ENCODE assay signal across 8 mouse cellular contexts in the genomic region with DNA sequence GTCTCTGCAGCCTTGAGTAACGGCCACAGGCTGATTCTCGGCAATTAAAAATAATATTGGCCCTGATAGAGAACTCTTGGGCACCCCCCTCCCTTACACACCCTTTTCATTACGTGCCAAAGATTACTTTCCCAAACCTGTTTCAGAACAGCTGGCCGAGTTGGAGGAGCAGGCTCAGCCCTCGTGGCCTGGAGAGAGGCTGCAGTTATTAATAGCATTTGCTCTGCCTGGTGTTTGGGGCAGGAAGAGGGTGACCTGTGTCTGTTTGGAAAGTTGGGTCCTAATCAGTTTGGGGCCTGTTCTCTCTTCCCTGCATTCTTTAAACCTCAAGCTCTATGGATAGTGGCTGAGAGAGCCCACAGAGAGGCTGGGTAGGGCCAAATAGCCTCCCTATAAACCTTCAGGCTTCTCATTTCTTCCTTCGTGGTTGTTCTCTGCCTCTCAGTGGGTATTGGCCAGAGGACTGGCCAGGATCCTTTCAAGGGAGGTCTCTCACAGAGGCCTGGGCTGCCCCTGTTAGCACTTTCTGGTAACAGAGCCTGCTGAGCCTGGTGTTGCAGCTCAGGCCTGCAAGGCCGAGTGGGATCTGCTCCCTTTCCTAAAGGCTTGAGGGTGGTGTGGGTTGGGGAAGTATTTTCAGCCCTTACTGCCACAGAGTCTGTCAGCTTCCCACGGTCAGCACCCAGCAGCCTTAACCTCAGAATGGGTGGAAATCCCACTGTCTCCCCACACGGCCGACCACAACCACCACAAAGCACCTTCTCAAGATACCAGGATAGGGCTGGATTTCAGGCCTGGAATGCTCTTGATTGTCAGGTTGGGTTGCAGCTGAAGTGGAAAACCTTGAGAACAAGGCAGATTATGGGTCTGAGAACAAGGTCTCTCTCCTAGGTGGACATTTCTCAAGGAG.
DNase-seq lines count a peak whose midpoint lies in the region; ATAC-seq and TF ChIP-seq lines count a peak whose summit lies in the region.

No protein-coding gene starts in this region.

- no peaks in the 10 kb centered on the region for H3K36me3 ChIP-seq in forebrain, embryonic 12.5 days (replicated peaks)
- no peaks in the 10 kb centered on the region for H3K36me3 ChIP-seq in limb, embryonic 13.5 days

- H3K9me3 ChIP-seq in forebrain, embryonic 12.5 days = 0 out of 2 replicates have a peak, but pooled peaks cover 3% of the 10 kb centered on the region
- H3K9me3 ChIP-seq in limb, embryonic 13.5 days = no peaks in the 10 kb centered on the region

- TF ChIP-seq CTCF in olfactory bulb, adult 2 months (IDR thresholded peaks at IDR 0.05; ENCODE audit: insufficient read depth, low read depth, low read length) = no peak

- intact Hi-C loops in heart, postnatal 36 days (cut with DNase I) = loop anchor here (2.0 to 5.0 kb wide), 4 partner anchors 31 to 209 kb away; no protein-coding TSS in a partner anchor

- no peak overlapping the region for H3K9ac ChIP-seq in forebrain, embryonic 12.5 days
- 0 out of 2 replicates have a peak overlapping the region, but pooled peaks have one; percentile 32 for H3K9ac ChIP-seq in limb, embryonic 13.5 days

- H3K4me1 ChIP-seq in forebrain, embryonic 12.5 days = peaks cover 24% of the 10 kb centered on the region
- H3K4me1 ChIP-seq in limb, embryonic 13.5 days = peaks cover 59% of the 10 kb centered on the region
- H3K4me1 ChIP-seq in olfactory bulb, adult 2 months (ENCODE audit: control insufficient read depth, insufficient read depth, low read length) = peaks cover 5% of the 10 kb centered on the region

- H3K4me2 ChIP-seq in forebrain, embryonic 12.5 days = no peak overlapping the region
- H3K4me2 ChIP-seq in limb, embryonic 13.5 days (replicated peaks) = no peak overlapping the region

- no peaks in the 10 kb centered on the region for H3K27me3 ChIP-seq in forebrain, embryonic 12.5 days
- no peaks in the 10 kb centered on the region for H3K27me3 ChIP-seq in limb, embryonic 13.5 days

- TF ChIP-seq POLR2A in olfactory bulb, adult 2 months (IDR thresholded peaks at IDR 0.05; ENCODE audit: insufficient read depth, low read depth, low read length) = no peak

- DNase-seq in adrenal gland, adult 8-10 months = peak; percentile 56
- no peak for DNase-seq in adrenal gland, adult 18-20 months (ENCODE audit: low spot score in 2 of 2)
- DNase-seq in heart, postnatal 36 days = peak; percentile 63 to 76
- DNase-seq in cerebellum, adult 11 months = no peak
- no peak for DNase-seq in Muller cell, postnatal 12 days (ENCODE audit: inconsistent ontology term)

- no peak overlapping the region for H3K4me3 ChIP-seq in forebrain, embryonic 12.5 days (replicated peaks)
- H3K4me3 ChIP-seq in limb, embryonic 13.5 days = no peak overlapping the region
- H3K4me3 ChIP-seq in olfactory bulb, adult 2 months (ENCODE audit: insufficient read depth, low read depth, low read length) = no peak overlapping the region

- peak overlapping the region; percentile 33 for H3K27ac ChIP-seq in forebrain, embryonic 12.5 days
- H3K27ac ChIP-seq in limb, embryonic 13.5 days = peak overlapping the region; percentile 87
- peak overlapping the region; percentile 56; the same call in 1 of the 2 replicates for H3K27ac ChIP-seq in olfactory bulb, adult 2 months (ENCODE audit: insufficient read depth, low read depth, low read length)

- WGBS in forebrain, embryonic 12.5 days = 67% methylated on average over 10 of the region's 10 CpGs
- WGBS in limb, embryonic 13.5 days = 23% methylated on average over 10 of the region's 10 CpGs
- 68% methylated on average over 10 of the region's 10 CpGs for WGBS in olfactory bulb, adult 2 months

- no peak for ATAC-seq in forebrain, embryonic 12.5 days (ENCODE audit: low FRiP score)
- peak; percentile 86 for ATAC-seq in limb, embryonic 13.5 days (ENCODE audit: low FRiP score, low read depth)

Comparison
In these comparisons a context has a peak if more than half of its experiments do, and no peak if none do; other contexts are left out.
1. DNase-seq: peak in adrenal gland, adult 8-10 months (single experiment) and heart, postnatal 36 days (2 of 2); none in adrenal gland, adult 18-20 months (0 of 2), cerebellum, adult 11 months (single experiment) and Muller cell, postnatal 12 days (single experiment).
2. H3K27ac ChIP-seq: peak in every context shown above with its lines; median percentile 87 in limb, embryonic 13.5 days; 56 in olfactory bulb, adult 2 months; 33 in forebrain, embryonic 12.5 days.